Mouse (Mus musculus) heart, adult 2 months (tissue): ENCODE measurements around the gene Pou6f1.

Experiments used
- CTCF ChIP-seq: fragments of 200-600 bp; IDR thresholded peaks from 2 replicates; pipeline ENCODE4 v1.8.1; 2022; ENCODE audit warnings: antibody characterized with exemption, mild to moderate bottlenecking, moderate library complexity
- EP300 ChIP-seq: fragments of 200-500 bp; IDR thresholded peaks from 2 replicates; pipeline ENCODE4 v1.6.1; 2011; ENCODE audit warnings: low read depth, low read length, control low read depth; ENCODE audit not compliant: insufficient read depth
- POLR2A ChIP-seq: fragments of 200-500 bp; IDR thresholded peaks from 2 replicates; pipeline ENCODE4 v1.6.1; 2011; ENCODE audit warnings: mild to moderate bottlenecking, low read depth, low read length, control low read depth; ENCODE audit not compliant: insufficient read depth

GRCm38 (mm10) chr15:100590436-100590835 lies 9.3 kb downstream of the Pou6f1 start:
- TF ChIP-seq POLR2A (no peak), CTCF (no peak), EP300 (no peak)
